Mouse (Mus musculus): ENCODE measurements around the gene Galnt17. TPM values are rescaled to one million over a fixed set of nuclear protein-coding genes. Genes with fewer than 3 reads are reported as not detected.

Galnt17 gene
- polyA plus RNA-seq, 1 experiment, result 0.44 TPM

GRCm38 (mm10) chr5:131120296-131120840 is 187.9 kb downstream of the Galnt17 start:
- H3K4me1 ChIP-seq (ENCODE audit: control insufficient read depth, insufficient read depth, insufficient read length, low read length), result no peaks in the 10 kb centered on the region
- no peak overlapping the region for H3K4me3 ChIP-seq (ENCODE audit: insufficient read depth, low read depth, low read length)
- no peak overlapping the region for H3K27ac ChIP-seq (replicated peaks; ENCODE audit: low read depth, low read length)

GRCm38 (mm10) chr5:131119896-131120295 is 188.4 kb downstream of the Galnt17 start:
- Histone ChIP-seq H3K4me3 (ENCODE audit: insufficient read depth, low read depth, low read length) (no peak overlapping the region), H3K4me1 (ENCODE audit: control insufficient read depth, insufficient read depth, insufficient read length, low read length) (no peaks in the 10 kb centered on the region), H3K27ac (replicated peaks; ENCODE audit: low read depth, low read length) (no peak overlapping the region)

- Histone ChIP-seq H3K27ac (replicated peaks; ENCODE audit: low read depth, low read length) (no peak overlapping the region), H3K4me1 (ENCODE audit: control insufficient read depth, insufficient read depth, insufficient read length, low read length) (no peaks in the 10 kb centered on the region), H3K4me3 (ENCODE audit: insufficient read depth, low read depth, low read length) (no peak overlapping the region)
Measured at GRCm38 (mm10) chr5:131117391-131118040, 190.8 kb downstream of the Galnt17 start.

- no peaks in the 10 kb centered on the region for H3K4me1 ChIP-seq (ENCODE audit: control insufficient read depth, insufficient read depth, insufficient read length, low read length)
- H3K27ac ChIP-seq (replicated peaks; ENCODE audit: low read depth, low read length), result no peak overlapping the region
- H3K4me3 ChIP-seq (ENCODE audit: insufficient read depth, low read depth, low read length), result no peak overlapping the region
Measured at GRCm38 (mm10) chr5:131113850-131114470, 194.3 kb downstream of the Galnt17 start.

GRCm38 (mm10) chr5:131107188-131107587 is 201.1 kb downstream of the Galnt17 start:
- Histone ChIP-seq H3K4me3 (ENCODE audit: insufficient read depth, low read depth, low read length) (no peak overlapping the region), H3K4me1 (ENCODE audit: control insufficient read depth, insufficient read depth, insufficient read length, low read length) (no peaks in the 10 kb centered on the region), H3K27ac (replicated peaks; ENCODE audit: low read depth, low read length) (no peak overlapping the region)

GRCm38 (mm10) chr5:131096824-131097223 is 211.5 kb downstream of the Galnt17 start:
- Histone ChIP-seq H3K4me1 (ENCODE audit: control insufficient read depth, insufficient read depth, insufficient read length, low read length) (peaks cover 3% of the 10 kb centered on the region), H3K4me3 (ENCODE audit: insufficient read depth, low read depth, low read length) (no peak overlapping the region)

GRCm38 (mm10) chr5:131095635-131096034 is 212.7 kb downstream of the Galnt17 start:
- no peak overlapping the region for H3K4me3 ChIP-seq (ENCODE audit: insufficient read depth, low read depth, low read length)
- peaks cover 3% of the 10 kb centered on the region for H3K4me1 ChIP-seq (ENCODE audit: control insufficient read depth, insufficient read depth, insufficient read length, low read length)
- peak overlapping the region; percentile 60 for H3K27ac ChIP-seq (replicated peaks; ENCODE audit: low read depth, low read length)

More at GRCm38 (mm10) chr5:131096824-131097223, 211.5 kb downstream of the Galnt17 start:
- peak overlapping the region; percentile 53; the same call in 1 of the 2 replicates for H3K27ac ChIP-seq (replicated peaks; ENCODE audit: low read depth, low read length)

- Histone ChIP-seq H3K4me1 (ENCODE audit: control insufficient read depth, insufficient read depth, insufficient read length, low read length) (peaks cover 3% of the 10 kb centered on the region), H3K4me3 (ENCODE audit: insufficient read depth, low read depth, low read length) (no peak overlapping the region), H3K27ac (replicated peaks; ENCODE audit: low read depth, low read length) (0 out of 2 replicates have a peak overlapping the region, but pooled peaks have one; percentile 2)
Measured at GRCm38 (mm10) chr5:131094771-131095170, 213.5 kb downstream of the Galnt17 start.

- Histone ChIP-seq H3K27ac (replicated peaks; ENCODE audit: low read depth, low read length) (no peak overlapping the region), H3K4me1 (ENCODE audit: control insufficient read depth, insufficient read depth, insufficient read length, low read length) (peaks cover 3% of the 10 kb centered on the region), H3K4me3 (ENCODE audit: insufficient read depth, low read depth, low read length) (no peak overlapping the region)
Measured at GRCm38 (mm10) chr5:131094138-131094537, 214.2 kb downstream of the Galnt17 start.

GRCm38 (mm10) chr5:131089876-131090275 is 218.4 kb downstream of the Galnt17 start:
- H3K4me1 ChIP-seq (ENCODE audit: control insufficient read depth, insufficient read depth, insufficient read length, low read length), result no peaks in the 10 kb centered on the region; the same call in 1 of the 2 replicates
- H3K27ac ChIP-seq (replicated peaks; ENCODE audit: low read depth, low read length), result no peak overlapping the region
- no peak overlapping the region for H3K4me3 ChIP-seq (ENCODE audit: insufficient read depth, low read depth, low read length)

- no peak overlapping the region for H3K27ac ChIP-seq (replicated peaks; ENCODE audit: low read depth, low read length)
- no peak overlapping the region for H3K4me3 ChIP-seq (ENCODE audit: insufficient read depth, low read depth, low read length)
- no peaks in the 10 kb centered on the region; the same call in 1 of the 2 replicates for H3K4me1 ChIP-seq (ENCODE audit: control insufficient read depth, insufficient read depth, insufficient read length, low read length)
Measured at GRCm38 (mm10) chr5:131088866-131089265, 219.4 kb downstream of the Galnt17 start.

- H3K4me3 ChIP-seq (ENCODE audit: insufficient read depth, low read depth, low read length), result no peak overlapping the region
- H3K27ac ChIP-seq (replicated peaks; ENCODE audit: low read depth, low read length), result no peak overlapping the region
- H3K4me1 ChIP-seq (ENCODE audit: control insufficient read depth, insufficient read depth, insufficient read length, low read length), result no peaks in the 10 kb centered on the region; the same call in 1 of the 2 replicates
Measured at GRCm38 (mm10) chr5:131083072-131083657, 225.1 kb downstream of the Galnt17 start.

GRCm38 (mm10) chr5:131077682-131078081 is 230.6 kb downstream of the Galnt17 start:
- no peaks in the 10 kb centered on the region for H3K4me1 ChIP-seq (ENCODE audit: control insufficient read depth, insufficient read depth, insufficient read length, low read length)
- H3K4me3 ChIP-seq (ENCODE audit: insufficient read depth, low read depth, low read length), result no peak overlapping the region

GRCm38 (mm10) chr5:131075795-131076194 is 232.5 kb downstream of the Galnt17 start:
- Histone ChIP-seq H3K4me1 (ENCODE audit: control insufficient read depth, insufficient read depth, insufficient read length, low read length) (no peaks in the 10 kb centered on the region), H3K27ac (replicated peaks; ENCODE audit: low read depth, low read length) (no peak overlapping the region), H3K4me3 (ENCODE audit: insufficient read depth, low read depth, low read length) (no peak overlapping the region)

More at GRCm38 (mm10) chr5:131077682-131078081, 230.6 kb downstream of the Galnt17 start:
- H3K27ac ChIP-seq (replicated peaks; ENCODE audit: low read depth, low read length), result no peak overlapping the region

- Histone ChIP-seq H3K4me3 (ENCODE audit: insufficient read depth, low read depth, low read length) (no peak overlapping the region), H3K4me1 (ENCODE audit: control insufficient read depth, insufficient read depth, insufficient read length, low read length) (no peaks in the 10 kb centered on the region), H3K27ac (replicated peaks; ENCODE audit: low read depth, low read length) (no peak overlapping the region)
Measured at GRCm38 (mm10) chr5:131074295-131074694, 234.0 kb downstream of the Galnt17 start.

Measured in brown adipose tissue, adult 24 weeks (tissue).